Mouse (Mus musculus) right cerebral cortex, postnatal 4 days (tissue): ENCODE measurements around the gene Mien1.

Experiments
- DNase-seq: peaks from one replicate; pipeline ENCODE4 v3.0.0-alpha.2; 2022

Mien1 gene

GRCm38 (mm10) chr11:98459071-98459741 is 20.4 kb upstream of the Mien1 start:
- DNase-seq: no peak

GRCm38 (mm10) chr11:98458121-98458990 is 19.6 kb upstream of the Mien1 start:
- DNase-seq: no peak

- DNase-seq: peak; percentile 97
Observed at GRCm38 (mm10) chr11:98457367-98458120, 18.8 kb upstream of the Mien1 start.

DNA sequence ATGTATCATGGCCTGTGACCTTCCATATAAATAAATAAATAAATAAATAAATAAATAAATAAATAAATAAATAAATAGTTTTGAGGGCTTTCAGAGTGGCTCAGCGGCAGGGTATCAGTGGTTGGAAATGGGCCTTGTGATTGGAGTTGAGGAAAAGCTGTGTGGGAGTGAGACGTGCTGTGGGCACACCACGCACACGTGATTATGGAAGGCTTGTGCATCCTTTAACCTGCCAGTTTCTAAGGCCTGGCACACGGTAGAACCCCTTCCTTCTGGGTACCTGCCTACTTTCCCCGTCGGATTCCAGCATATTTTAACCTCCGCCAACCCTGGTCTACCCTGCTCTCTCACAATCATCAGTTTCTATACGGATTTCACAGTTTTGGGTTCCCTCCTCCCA is 18.2 kb upstream of the Mien1 start:
- DNase-seq: no peak

- no peak for DNase-seq
Observed at GRCm38 (mm10) chr11:98456545-98456944, 17.8 kb upstream of the Mien1 start.

DNA sequence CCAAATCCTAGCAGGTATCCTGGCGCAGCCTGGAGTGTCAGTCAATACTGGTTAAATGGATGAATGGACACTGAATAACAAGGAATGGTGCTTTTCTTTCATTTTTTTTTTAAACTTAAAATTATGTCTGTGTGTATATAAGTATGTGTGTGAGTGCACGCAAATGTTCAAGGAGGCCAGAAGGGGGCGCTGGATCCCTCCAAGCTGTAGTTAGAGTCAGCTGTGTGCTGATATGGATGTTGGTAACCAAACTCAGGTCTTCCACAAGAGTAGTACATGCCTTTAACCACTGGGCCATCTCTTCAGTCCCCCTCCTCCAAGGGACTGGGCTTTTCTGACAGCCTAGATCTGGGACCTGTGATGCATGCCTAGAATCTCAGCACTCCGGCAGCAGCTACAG is 16.7 kb upstream of the Mien1 start:
- no peak for DNase-seq

DNA sequence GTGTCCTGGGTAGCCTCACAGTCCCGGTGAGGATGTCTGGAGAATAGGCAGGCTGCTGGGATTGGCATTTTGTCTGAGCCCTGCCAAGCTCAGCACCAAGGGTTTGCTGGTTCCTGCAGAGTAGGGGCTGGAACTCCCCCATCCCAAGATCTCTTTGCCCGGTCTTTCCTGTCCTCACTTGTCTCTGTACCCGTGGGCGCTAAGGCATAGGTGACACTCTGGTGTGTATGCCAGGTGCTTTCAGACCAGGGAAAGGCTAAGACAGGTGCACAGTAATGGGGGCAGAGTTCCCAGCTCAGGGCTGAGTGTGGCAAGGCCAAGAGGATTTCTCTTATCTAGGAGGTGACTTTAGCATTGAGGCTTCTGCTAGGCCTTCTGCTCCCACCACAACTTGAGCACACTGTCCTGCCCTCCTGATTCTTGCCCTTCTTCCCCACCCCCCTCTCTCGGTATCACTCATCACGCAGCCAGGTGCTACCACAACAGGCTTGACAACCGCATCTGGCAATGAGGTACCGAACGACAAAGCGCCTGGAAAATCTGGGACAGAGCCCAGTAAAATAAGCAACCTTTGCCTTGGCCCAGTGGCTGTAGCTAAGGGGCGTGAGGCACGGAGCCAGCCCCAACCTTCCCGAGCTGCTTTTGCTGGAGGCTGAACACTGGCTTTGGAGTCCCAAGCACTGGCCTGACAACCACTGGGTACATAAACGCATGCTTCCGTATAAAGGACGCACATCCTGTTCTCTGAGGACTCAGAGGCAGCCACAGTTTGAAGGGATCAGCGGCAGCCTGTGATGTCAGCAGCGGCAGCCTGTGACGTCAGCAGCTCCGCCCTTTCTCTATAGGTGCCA is 11.4 kb upstream of the Mien1 start:
- no peak for DNase-seq

GRCm38 (mm10) chr11:98449419-98449818 is 10.6 kb upstream of the Mien1 start:
- no peak for DNase-seq

GRCm38 (mm10) chr11:98448191-98448790 is 9.5 kb upstream of the Mien1 start:
- no peak for DNase-seq

- no peak for DNase-seq
Observed at GRCm38 (mm10) chr11:98447475-98447834, 8.7 kb upstream of the Mien1 start.

- DNase-seq: no peak
Observed at GRCm38 (mm10) chr11:98446562-98447474, 8.0 kb upstream of the Mien1 start.

- DNase-seq: no peak
Observed at GRCm38 (mm10) chr11:98446213-98446561, 7.4 kb upstream of the Mien1 start, which contains the start of gene Grb7. Gene Grb7 (plus strand): TSS chr11:98446394.

DNA sequence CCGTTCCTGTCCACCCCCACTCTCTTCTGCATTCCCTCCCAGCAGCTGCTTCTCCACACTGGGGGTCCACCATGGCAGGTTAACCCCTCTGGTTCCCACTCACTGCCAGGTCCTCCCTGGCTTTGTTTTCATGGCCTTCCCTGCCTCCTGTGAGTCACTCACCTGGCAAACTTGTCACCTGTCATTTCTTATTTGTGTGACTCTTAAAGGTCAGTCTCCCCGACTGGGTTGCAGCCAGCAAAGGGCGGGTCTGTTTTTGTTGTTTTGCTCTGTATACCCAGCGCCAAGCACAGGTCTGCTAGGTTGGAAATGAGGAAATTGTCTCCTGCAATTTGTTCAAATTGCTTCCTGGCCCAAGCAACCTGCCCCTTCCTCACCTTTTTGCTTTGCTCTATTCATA is 6.9 kb upstream of the Mien1 start:
- DNase-seq: no peak

DNA sequence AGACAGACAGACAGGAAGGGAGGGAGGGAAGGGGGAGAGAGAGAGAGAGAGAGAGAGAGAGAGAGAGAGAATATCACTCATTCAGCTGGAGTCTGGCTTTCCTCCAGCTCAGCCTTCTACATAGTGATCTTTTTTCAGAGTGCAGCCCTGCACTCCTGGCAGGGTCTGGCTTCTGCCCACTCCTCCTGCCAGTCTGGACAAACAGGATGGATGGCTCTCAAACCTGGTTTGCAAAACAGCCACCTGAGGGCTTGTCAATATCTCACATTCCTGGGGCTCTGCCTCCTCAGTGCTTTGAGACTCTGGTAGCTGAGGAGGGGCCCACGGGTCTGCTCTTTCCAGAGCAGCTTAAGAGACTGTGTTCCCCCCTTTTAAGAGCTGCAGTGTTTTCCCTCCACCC is 6.4 kb upstream of the Mien1 start:
- no peak for DNase-seq

DNA sequence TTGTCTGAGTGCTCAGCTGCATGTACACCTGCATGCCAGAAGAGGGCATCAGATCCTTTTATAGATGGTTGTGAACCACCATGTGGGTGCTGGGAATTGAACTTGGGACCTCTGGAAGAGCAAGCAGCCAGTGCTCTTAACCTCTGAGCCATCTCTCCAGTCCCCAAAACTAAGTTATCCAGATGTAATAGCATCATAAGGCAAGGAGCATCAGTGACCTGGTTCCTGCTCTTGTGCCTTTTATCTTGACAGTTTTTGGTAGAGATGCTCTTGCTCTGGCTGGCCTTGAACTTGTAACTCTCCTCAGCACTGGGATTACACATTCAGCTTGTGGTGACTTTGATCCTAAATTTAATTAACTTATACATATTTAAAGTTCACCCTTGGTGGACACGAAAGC is 4.9 kb upstream of the Mien1 start:
- no peak for DNase-seq

DNA sequence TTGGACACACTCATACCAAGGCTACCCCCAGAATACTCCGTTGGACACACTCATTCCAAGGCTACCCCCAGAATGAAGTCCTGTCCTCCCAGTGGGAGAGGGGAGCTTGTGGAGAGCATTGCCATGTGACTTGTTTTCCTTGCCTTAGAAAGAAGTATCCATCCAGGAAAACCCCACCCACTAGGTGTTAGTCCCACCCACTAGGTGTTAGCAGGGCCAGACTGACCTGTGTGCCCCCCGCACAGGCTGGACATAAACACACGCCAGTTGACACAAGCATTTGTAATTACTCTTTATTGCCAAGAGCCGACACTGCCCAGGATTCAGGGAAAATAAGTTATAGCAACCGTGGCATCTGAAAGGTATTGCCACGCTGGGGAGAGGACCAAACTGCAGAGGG is 1.4 kb downstream of the Mien1 start:
- DNase-seq: no peak

GRCm38 (mm10) chr11:98435723-98436122 is 3.1 kb downstream of the Mien1 start:
- no peak for DNase-seq

- DNase-seq: no peak
Observed at GRCm38 (mm10) chr11:98431743-98432502, 6.9 kb downstream of the Mien1 start.

DNA sequence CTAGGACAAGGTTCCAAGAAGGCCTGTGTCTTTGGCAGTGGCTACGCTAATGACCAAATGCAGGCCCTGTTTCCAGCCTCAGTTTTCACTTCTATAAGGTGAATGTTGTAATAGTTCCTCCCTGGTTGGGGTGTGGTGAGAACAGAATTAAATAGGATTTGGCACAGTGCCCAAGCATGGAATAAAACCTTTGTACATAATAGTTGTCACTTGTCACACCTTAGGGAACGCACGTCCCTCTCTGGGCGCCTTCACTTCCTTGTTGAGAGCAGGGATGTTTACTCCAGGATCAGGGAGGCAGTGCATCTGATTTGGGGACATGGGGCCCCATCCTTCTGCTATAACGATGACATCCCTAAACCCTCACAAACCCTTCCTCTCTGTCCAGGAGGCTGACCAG is 10.4 kb downstream of the Mien1 start:
- DNase-seq: no peak

DNA sequence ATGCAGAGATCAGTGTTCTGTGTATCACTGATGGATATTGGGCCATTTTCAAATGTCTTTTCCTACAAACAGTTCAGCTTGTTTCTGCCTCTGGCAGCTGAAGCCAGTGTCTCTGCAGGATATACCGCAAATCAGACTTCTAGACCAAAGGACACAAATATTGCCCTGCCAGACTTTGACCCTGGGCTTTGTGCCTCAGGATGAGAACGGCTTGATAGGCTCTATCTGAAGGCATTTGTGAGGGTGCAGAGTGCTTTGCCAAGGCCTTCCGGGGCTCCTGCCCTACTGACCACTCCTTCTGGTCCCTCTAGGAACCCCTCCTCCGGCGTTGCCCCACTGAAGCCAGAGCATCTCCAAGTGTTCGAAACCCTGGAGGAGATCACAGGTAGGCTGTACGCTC is 12.2 kb downstream of the Mien1 start:
- no peak for DNase-seq
